Comparison of ENCODE assay signal across 15 mouse cellular contexts in the genomic region with DNA sequence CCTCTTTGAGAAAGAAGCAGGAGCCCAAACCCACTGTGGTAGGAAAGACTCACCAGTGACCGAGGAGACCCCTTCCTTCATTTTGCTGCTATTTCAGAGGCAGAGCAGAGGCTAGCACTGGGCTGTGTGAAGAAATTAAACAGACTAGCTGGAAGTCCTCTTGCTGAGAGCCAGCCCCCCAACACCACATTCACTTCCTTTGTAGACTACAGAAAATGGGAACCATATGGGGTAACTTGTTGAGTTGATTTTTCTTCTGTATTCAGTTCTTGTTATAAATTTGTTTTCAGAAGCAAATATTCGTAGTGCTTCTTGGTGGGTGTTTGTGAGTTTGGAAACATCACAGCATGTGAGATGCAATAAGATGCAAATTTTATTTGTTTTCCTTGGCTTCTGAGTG.
"Had no signal": no experiment of that assay in that cellular context is flagged by ENCODE, and none has a peak within 500 bp of the region (broad histone marks: within the 10 kb centered on the region; RNA-seq: fewer than 3 reads in every experiment).

No protein-coding gene starts in this region.

- H3K4me3 ChIP-seq: liver, embryonic 15.5 days; megakaryocyte, embryonic 14.5 days; midbrain, embryonic 12.5 days; stomach, embryonic 15.5 days had no signal

- ATAC-seq: midbrain, embryonic 16.5 days had no signal

- DNase-seq: kidney, adult 18-20 months; kidney, postnatal 14 days; layer of hippocampus, adult 9-11 months; layer of hippocampus, postnatal 36 days; lung, adult 2 months; lung, postnatal 14 days; right cerebral cortex, postnatal 14 days; thymus, adult 2 months; thymus, postnatal 25 days had no signal

- H3K4me2 ChIP-seq: liver, embryonic 11.5 days; liver, embryonic 15.5 days; midbrain, embryonic 12.5 days; stomach, embryonic 15.5 days had no signal

- H3K27ac ChIP-seq: liver, embryonic 15.5 days; midbrain, embryonic 12.5 days; stomach, embryonic 15.5 days had no signal

- H3K27me3 ChIP-seq: liver, embryonic 15.5 days; megakaryocyte, embryonic 14.5 days; midbrain, embryonic 12.5 days; stomach, embryonic 15.5 days had no signal

- H3K4me1 ChIP-seq: liver, embryonic 15.5 days; megakaryocyte, embryonic 14.5 days; stomach, embryonic 15.5 days had no signal

- H3K36me3 ChIP-seq: liver, embryonic 15.5 days; midbrain, embryonic 12.5 days; stomach, embryonic 15.5 days had no signal

- H3K9ac ChIP-seq: liver, embryonic 15.5 days; midbrain, embryonic 12.5 days; stomach, embryonic 15.5 days had no signal

- H3K9me3 ChIP-seq: liver, embryonic 15.5 days; midbrain, embryonic 12.5 days; stomach, embryonic 15.5 days had no signal
